Mouse (Mus musculus) cortical plate, adult 2 months (tissue): Measurements from ENCODE around the gene Bicc1. TPM values are rescaled to one million over a fixed set of nuclear protein-coding genes. Genes with fewer than 3 reads are reported as not detected.

Experiments used
- H3K27ac ChIP-seq: fragments of 200-500 bp; 2 replicates; pipeline ENCODE4 v1.5.1; 2012; ENCODE audit warnings: low read length, control low read depth, inconsistent platforms; ENCODE audit not compliant: insufficient read depth
- H3K4me1 ChIP-seq: fragments of 200-500 bp; 2 replicates; pipeline ENCODE4 v1.6.1; 2011; ENCODE audit warnings: low read length; ENCODE audit not compliant: control insufficient read depth, insufficient read depth
- H3K4me3 ChIP-seq: fragments of 200-500 bp; 2 replicates; pipeline ENCODE4 v1.5.1; 2011; ENCODE audit warnings: mild to moderate bottlenecking, low read length, control low read depth; ENCODE audit not compliant: insufficient read depth
- CTCF ChIP-seq: fragments of 200-500 bp; IDR thresholded peaks from 2 replicates; pipeline ENCODE4 v1.5.1; 2011; ENCODE audit warnings: mild to moderate bottlenecking, control low read depth, low read length; ENCODE audit not compliant: insufficient read depth; ENCODE audit errors: extremely low read depth
- POLR2A ChIP-seq: fragments of 200-500 bp; IDR thresholded peaks from 2 replicates; pipeline ENCODE4 v1.6.1; 2011; ENCODE audit warnings: mild to moderate bottlenecking, low read length, control low read depth; ENCODE audit not compliant: insufficient read depth; ENCODE audit errors: extremely low read depth
- polyA plus RNA-seq: library from polyadenylated mRNA; depleted of rRNA; stranded (reverse); fragments of >200 nt; gene quantifications from 2 replicates; pipeline ENCODE4 v1.2.3, GENCODE M21; 2012

Bicc1 gene
- polyA plus RNA-seq, 1 experiment = 4.1 TPM

DNA sequence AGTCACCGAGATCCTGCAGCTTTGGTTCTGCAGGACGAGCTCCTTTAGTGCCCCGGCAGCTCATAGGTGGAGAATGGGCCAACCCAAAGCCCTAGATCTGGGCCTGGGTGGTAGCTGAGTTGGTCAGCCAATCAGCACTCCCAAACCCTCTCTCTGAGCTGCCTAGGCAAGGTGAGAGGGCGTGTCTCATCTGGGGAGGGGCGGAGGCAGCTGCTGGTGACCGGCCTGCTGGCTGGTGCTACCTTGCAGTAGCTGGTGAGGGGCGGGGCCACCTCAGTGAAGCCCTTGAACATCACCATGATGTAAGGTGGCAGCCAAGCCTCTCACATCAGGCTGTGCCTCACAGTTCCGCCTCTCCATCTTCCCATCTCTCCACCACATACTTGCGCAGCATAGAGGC is 29.2 kb downstream of the Bicc1 start:
- no peaks in the 10 kb centered on the region for H3K4me1 ChIP-seq

DNA sequence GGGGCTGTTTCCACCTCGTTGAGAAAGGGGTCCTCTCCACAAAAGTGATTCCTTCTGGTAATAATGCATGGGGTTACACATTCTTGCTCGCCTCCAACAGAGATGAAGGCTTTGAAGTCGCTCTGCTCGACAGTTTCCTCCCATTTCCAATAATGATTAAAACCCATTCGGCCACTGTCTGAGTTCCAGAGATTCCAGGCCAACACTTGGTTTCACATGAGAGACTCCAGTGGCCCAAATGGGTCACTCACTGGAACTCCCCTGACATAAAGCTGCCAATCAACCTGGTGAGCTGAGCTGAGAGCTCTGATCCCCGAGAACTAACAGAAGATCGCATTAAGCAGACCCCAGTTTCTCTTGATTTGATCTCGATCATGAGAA is 31.6 kb downstream of the Bicc1 start:
- H3K4me3 ChIP-seq = no peak overlapping the region
- no peak overlapping the region for H3K27ac ChIP-seq
- no peaks in the 10 kb centered on the region for H3K4me1 ChIP-seq
- TF ChIP-seq POLR2A (no peak), CTCF (no peak)

More for the DNA sequence above, 29.2 kb downstream of the Bicc1 start:
- TF ChIP-seq POLR2A (no peak), CTCF (no peak)
- Histone ChIP-seq H3K27ac (no peak overlapping the region), H3K4me3 (no peak overlapping the region)

DNA sequence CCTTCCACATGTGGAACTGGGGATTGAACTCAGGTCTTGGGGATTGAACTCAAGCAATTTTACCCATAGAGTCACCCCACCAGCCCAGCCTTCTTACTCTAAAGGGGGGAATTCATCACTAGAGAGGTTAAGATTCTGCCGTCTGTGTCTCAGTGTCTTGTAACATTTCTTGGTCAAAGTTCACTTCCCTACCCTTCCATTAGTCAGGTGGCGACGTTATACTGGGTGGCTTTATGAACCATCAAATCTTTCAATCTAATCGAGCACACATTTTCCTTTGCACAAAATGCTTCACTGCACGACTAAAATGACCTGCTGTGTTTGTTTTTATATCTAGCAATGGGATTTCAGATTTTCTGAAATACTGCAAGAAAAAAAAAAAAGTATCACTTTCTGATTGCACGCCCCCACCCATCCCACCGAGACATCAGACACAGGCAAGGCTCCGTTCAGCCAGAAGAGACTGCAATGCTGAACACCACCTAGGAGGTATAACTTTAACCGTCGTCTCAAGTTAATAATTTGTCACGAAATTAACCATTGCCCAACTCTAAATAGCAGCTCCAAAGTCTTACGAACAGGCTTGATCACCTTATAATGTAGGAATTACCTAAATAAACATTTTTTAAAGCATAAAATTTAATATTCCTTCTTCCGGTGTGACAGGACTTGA is 32.1 kb downstream of the Bicc1 start:
- Histone ChIP-seq H3K4me3 (no peak overlapping the region), H3K27ac (no peak overlapping the region), H3K4me1 (no peaks in the 10 kb centered on the region)
- TF ChIP-seq POLR2A = no peak
- no peak for TF ChIP-seq CTCF

DNA sequence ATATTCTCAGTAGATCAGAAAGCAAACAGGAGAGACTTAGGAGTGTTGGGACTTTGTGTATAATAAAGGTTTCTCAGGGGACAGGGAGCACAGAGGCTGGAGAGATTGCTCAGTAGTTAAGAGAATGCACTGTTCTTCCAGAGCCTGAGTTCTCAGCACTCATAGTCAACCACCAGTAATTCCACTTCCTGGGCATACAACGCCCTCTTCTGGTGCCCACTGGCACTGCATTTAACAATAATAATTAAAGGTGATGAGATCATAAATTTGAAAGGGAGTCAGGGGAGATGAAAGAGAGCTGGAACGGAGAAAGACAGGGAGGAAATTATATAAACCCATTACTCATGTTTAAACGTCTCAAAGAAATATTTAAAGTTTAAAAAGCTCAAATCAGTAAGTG is 35.5 kb downstream of the Bicc1 start:
- H3K4me1 ChIP-seq = no peaks in the 10 kb centered on the region
- H3K27ac ChIP-seq = no peak overlapping the region
- no peak overlapping the region for H3K4me3 ChIP-seq
- TF ChIP-seq CTCF (no peak), POLR2A (no peak)

DNA sequence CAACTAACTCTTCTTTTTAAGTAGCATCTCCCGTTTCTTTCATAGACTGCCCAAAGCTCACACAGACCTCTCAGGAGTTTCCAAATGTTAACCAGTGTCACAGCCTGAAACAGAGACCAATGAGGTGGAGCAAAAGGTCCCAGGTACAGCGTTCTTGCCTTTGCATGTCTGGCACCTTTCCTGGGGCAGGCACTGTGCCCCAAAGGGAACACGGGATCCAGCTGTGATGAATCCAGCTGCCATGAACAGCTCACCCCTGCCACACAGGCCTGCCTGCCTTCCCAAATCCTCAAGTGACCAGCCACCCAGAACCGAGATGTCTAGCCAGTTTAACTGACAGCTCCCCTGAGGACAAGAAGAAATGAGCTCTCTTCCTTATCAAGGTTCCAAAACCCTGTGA is 36.1 kb downstream of the Bicc1 start:
- Histone ChIP-seq H3K4me1 (no peaks in the 10 kb centered on the region), H3K4me3 (no peak overlapping the region), H3K27ac (no peak overlapping the region)
- TF ChIP-seq POLR2A (no peak), CTCF (no peak)

DNA sequence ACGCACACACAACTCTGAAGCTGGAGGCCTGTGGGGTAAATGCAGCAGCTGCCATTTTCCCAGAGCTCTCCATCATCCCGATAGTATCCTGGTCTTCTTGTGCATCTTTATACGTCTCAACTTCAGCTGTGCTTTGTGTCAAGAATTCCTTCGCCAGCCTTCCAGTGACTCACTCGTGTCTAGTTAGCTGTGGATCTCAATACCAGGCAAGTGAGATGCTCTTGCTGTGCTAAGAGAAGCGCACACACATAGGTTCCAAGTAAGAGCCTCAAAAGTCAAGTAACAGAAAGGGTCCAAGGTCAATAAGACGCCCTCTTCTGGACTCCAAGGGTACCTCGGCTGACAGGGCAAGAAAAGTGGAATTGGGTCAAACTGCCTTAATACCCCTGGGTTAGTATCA is 37.0 kb downstream of the Bicc1 start:
- no peaks in the 10 kb centered on the region for H3K4me1 ChIP-seq
- TF ChIP-seq CTCF (no peak), POLR2A (no peak)
- no peak overlapping the region for H3K27ac ChIP-seq
- H3K4me3 ChIP-seq = no peak overlapping the region

DNA sequence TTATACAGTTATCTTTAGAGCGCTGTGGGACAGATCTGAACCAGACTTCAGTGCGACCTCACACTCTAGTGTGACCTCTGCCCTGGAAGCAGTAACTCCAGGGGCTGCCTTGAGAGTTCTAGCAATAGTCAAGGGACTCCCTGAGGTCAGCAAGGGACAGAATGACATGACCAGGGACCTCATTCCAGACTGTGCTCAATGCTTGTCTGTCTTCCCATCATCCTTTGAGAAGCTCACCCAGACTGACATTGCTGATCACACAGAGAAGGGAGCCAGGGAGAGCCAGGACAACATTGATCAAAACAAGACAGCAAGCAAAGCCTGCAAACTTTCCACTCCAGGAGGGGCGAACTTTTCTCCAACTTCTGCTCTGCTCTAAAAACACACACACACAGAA is 38.7 kb downstream of the Bicc1 start:
- H3K4me1 ChIP-seq = no peaks in the 10 kb centered on the region
- TF ChIP-seq CTCF = no peak
- no peak for TF ChIP-seq POLR2A
- H3K4me3 ChIP-seq = no peak overlapping the region
- H3K27ac ChIP-seq = no peak overlapping the region

DNA sequence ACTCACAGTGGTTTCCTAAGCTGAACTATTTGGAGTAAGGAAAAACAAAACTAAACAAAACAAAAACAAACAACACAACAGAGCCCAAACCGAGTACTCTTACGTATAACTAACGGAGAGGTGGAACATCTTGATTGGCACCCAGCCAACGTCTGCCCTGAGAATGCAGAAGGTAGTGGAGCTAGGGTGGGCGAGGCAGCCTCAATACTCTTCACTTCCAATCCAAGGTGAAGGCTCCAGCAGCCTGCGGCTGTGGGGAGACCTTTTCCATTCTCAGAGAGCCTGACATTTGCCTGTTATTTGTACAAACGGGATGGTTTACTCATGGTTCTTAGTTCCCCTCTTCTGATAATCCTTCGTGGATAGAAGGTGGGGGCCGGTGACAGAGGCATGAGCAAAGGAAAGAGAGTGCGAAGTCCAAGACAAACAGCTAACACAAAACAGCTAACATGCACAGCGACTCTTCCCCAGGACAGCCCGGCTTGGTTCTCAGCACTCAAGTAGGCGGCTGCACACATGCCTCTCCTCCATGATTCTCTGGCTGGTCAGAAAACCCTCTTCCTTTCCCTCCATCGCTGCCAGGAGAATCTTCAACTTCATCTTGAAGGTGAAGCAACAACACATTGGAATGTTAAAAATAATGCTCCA is 39.3 kb downstream of the Bicc1 start:
- H3K27ac ChIP-seq = no peak overlapping the region
- TF ChIP-seq CTCF (no peak), POLR2A (no peak)
- no peak overlapping the region for H3K4me3 ChIP-seq
- H3K4me1 ChIP-seq = no peaks in the 10 kb centered on the region

DNA sequence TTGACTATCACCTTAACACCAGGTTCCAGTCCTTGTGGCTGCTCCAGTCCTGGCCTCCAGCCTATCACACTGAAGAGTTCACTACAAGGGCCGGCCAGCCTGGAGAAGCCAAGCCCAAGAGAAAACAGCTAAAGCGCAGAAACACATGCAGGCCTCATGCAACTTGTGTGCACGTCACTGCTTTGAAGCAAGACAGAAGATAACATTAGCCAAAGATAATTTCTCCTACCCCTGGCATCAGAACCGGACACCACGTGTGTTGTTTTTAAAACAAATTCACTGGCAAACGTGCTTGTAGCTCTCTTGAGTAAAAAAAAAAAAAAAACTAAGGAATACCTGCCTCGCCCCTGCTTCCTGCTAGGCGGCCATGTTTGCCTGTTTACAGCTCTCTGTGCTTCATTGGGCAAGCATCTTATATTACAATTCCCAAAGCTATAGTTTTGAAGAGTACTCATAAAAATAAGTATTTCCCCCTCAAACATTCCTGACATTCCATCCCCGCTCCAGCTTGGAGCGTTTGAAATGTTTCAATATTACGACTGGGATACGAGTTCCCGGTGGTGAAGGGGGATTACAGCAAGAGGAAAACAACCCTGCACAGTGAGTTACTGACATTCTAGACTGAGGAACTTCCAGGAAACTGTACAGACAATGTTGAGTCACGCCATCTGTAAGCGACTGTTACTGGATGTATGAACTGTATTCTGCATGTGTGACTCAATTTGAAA is 40.2 kb downstream of the Bicc1 start:
- Histone ChIP-seq H3K4me3 (no peak overlapping the region), H3K27ac (no peak overlapping the region), H3K4me1 (peaks cover 3% of the 10 kb centered on the region; the same call in 1 of the 2 replicates)
- TF ChIP-seq CTCF (no peak), POLR2A (no peak)
